Mouse (Mus musculus) lung, postnatal 4 days (tissue): Measurements from ENCODE around the gene Gm21985.

Experiments used
- DNase-seq, 2 experiments: peaks; one replicate each; pipeline ENCODE4 v3.0.0; 2021

The Gm21985 gene

GRCm38 (mm10) chr2:112266242-112266592 lies at the start of gene Gm21985:
Gm21985 (plus strand) TSS chr2:112266314.
- peak; percentile 62 to 66 for DNase-seq

DNA sequence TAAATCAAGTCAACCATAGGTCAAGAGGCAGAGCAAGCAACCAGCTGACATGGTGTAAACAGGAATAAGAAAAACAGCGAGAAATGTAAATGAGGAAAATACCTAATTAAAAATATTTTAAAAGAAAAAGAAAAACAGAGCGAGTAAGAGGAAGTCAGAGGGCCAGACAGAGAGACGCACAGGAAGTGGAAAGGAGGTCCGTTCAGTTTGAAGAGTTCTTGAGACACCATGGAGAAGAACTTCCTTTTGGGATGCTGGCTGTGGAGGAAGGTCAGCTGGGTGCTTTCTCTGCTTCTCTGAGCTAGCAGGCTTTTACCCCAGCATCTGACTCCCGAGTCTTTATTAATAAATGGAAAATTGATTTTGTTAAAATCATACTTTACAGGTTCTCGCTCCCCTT lies 48.5 kb upstream of the Gm21985 start:
- DNase-seq = no peak

DNA sequence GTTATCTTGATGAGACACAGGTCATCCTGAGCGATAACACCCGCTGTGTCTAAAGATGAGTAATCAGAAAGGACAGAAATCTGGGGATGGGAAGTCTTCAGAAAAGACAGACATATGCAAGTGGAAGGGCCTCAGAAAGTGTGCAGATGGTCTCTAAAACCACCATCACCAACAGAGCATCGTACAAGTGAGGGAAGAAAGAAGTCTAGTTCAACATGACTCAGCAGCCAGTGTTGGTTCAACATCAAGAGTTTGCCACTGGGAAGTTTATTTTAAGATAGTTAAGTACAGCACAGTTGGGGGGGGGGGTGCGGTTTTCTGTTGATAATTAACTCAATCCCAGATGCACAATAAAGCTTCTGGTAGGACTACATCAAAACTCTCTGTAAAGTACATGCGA lies 45.2 kb upstream of the Gm21985 start:
- DNase-seq = no peak

GRCm38 (mm10) chr2:112222607-112223006 lies 43.5 kb upstream of the Gm21985 start:
- no peak for DNase-seq

- no peak for DNase-seq
These were observed 41.8 kb upstream of the Gm21985 start for GRCm38 (mm10) chr2:112224356-112224755.

- DNase-seq = no peak
These were observed 33.5 kb upstream of the Gm21985 start for GRCm38 (mm10) chr2:112232623-112233022.

DNA sequence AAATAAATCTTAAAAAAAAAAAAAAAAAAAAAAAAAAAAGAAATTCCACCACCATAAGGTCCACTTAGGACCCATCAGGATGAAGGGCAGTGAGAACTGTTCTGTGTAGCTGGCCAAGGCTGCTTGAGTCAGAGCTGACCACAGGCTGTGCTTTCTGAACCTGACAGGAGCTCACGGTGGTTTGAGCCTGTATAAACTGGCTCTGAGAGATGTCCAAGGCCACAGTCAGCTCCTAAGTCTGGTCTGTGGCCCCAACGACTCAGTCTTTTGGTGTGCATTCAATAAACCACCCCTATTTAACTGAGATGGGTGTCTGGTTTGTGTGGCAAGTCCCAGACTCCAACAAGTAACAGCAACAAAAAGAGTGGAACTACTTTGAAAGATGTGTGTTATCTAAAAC lies 29.5 kb upstream of the Gm21985 start:
- no peak for DNase-seq

- no peak for DNase-seq
These were observed 28.1 kb upstream of the Gm21985 start for GRCm38 (mm10) chr2:112238006-112238405.

DNA sequence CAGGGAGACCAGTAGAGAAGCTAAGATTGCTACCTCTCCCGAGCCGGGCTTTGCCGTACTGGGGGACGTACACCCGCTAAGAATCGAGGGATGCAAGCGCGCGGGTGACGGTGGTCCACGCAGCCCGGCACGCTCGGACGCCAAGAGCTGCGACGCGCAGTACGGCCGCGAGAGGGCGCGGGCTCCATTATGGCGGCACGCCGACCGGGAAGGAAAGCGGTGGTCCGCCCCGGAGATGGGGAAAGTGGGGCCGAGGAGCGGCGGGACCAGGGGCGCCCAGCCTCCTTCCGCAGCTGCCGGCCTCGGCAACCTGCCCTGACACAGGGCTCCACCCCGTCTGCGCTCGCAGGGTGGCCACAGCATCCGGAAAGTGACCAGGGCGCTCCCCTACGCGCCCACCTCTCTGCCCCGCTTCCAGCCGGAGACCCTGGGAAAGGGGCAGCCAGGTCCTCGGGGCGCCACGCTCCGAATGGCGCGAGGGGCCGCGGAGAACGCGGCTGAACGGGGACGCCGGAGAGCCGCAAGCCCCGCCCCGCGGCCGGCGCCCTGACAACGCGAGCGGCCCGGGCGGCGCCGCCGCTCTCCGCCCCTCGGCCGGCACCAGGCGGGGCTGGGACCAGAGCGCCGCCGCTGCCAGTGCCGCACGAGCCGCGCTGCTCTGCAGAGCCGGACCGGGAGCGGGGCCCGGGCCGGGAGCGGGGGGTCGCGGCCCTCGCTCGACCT lies 26.7 kb upstream of the Gm21985 start, which contains the start of gene Lpcat4:
TSS of gene Lpcat4 (plus strand) at position 257 of the 723 bp plus-strand sequence.
- DNase-seq = peak; percentile 91 to 92

- DNase-seq = peak; percentile 27 to 33
These were observed 26.0 kb upstream of the Gm21985 start for GRCm38 (mm10) chr2:112239935-112240721.

GRCm38 (mm10) chr2:112241787-112242186 lies 24.3 kb upstream of the Gm21985 start:
- DNase-seq = no peak

DNA sequence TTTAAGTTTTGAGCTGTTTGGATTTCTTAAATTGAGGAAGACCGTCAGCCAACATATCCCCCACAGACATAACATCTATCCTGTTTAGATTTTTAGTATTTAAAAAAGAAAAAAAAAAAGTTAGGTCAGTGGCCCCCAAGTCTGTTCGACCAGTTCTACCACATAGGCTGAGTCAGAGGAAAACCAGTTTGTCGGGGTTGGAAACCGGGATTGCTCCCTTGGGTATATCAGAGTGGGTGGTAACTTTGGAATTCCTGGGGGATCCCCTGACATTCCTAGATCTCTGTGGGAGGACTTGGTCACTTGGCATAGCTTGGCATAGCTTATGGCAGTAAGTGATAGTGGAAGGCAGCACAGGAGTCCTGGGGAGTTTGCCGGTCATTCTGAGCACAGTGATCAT lies 20.8 kb upstream of the Gm21985 start:
- DNase-seq = no peak

GRCm38 (mm10) chr2:112246193-112246592 lies 19.9 kb upstream of the Gm21985 start:
- no peak for DNase-seq

DNA sequence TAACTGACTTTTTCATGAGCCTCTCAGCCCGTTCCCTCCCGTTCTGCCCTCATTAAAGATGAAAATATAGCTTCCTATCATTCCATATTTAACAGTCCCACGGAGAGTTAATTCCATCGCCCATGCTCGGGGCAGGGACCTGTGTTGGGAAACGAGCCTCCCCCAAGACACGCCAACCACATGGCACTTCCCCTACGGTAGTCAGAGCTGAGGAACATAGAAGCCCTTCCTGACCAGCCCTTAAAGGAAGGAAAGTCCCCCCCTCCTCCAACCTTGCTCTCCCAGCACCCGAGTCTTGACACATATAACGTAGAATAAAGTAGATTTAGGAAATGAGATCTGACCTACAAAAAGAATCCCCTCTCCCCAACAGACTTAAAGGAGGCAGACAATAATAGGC lies 18.8 kb upstream of the Gm21985 start:
- no peak for DNase-seq

DNA sequence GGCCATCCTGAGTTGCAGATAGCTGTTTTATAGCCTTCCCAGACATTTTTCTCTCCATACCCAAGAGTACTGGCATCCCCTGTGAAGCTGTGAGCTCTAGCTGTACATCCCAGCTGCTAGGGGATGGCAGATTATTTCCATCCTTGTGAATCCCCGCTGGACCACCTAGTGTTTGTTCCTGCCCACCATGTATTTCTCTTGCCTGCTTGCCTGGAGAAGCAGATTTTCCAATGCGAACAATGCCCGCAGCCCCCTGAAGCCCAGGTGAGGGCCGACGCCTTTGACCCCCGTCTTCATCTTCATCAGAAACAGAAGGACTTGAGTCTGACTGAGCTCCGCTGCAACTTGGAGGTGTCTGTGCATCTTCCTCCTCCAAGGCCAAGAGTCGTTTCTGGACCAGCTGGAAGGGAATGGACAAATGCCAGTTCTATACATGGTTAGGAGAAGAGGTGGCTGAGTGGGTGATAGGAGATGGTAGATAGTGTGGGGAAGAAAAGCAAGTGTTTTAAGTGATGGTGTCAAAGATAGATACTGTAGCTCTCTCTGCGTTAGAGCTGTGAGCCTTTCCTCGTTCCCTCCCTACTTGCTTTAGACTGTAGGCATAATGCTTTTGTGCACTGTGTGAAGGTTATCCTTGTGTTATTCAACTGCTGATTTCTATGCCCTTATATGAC lies 16.2 kb upstream of the Gm21985 start:
- DNase-seq = no peak

GRCm38 (mm10) chr2:112254675-112255515 lies 11.2 kb upstream of the Gm21985 start:
- no peak for DNase-seq

DNA sequence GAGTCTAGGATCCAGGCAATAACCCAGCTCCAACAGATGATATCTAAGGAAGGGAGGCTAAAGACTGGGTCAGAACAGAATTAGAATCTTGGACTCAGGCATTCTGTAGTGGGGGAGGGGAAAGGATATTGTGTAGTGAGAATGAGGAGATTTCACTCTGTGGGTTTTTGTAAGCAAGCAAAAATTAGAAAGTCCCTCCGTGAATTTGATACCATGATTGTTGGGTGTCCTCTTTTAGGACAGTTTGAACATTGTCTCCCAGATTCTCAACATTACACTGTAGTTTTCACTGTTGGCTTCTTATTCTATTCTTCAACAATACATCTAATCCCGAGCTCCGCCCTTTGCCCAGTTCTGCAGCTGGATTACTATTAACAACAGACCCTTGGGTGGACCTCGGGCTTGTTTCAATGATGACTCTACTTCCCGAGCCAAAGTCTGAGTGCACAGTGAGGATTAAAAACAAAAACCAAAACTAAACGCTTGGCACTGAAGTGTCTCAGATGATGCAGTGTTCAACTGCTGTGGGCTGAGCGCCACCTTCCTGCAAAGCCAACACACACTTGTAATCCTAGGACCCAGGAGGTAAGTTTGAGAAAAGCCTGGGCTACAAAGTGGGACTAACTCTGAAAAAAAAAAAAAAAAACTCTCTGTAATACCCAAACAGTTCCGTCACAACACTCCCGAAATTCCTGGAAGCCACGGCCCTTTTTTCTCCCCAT lies 6.7 kb upstream of the Gm21985 start, which contains the start of gene Nutm1:
TSS of gene Nutm1 (minus strand) at position 51 of the 722 bp plus-strand sequence.
- no peak for DNase-seq

- peak; percentile 81 to 86 for DNase-seq
These were observed 4.1 kb upstream of the Gm21985 start, which contains the start of gene Nop10 for GRCm38 (mm10) chr2:112261748-112262653. Nop10 (plus strand) TSS chr2:112261926.

DNA sequence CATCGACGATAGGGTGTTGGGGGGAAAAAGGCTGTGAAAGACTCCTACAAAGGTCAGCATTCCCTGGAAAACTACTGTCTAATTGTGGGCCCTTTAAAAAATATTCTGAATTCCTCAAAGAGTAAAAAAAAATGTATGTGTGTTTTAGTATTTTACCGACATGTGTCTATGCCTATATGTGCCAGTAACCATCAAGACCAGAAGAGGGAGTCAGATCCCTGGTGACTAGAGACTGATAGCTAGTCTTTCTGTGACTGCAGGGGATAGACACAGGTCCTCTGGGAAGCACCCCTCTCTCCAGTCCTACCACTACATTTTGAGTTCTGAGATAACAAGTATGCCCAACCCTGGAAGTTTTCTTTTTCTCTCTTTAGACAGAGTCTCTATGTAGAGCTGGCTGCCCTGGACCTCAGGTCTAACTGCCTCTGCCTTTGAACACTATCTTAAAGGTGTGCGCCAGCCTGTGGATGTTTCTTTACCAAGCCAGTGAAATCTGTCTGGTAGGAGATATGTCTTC lies 3.3 kb upstream of the Gm21985 start:
- no peak for DNase-seq

DNA sequence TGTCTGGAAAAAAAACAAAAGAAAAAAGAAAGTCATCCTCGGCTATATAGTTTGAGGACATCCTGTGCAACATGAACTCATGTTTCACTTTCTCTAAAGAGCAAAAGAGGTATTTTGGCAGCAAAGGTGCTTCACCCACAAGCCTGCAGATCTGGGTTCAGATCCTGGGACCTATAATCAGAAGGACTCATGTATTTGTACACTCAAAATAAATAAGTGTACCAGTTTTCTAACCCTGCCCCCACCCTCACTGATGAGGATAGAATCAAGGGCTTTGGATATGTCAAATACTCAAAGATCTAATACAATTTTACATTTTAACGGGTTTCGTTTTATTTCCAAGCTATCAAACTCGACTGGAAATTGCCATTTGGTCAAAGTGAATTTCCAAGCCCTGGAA lies 1.8 kb upstream of the Gm21985 start:
- DNase-seq = no peak
